Mouse (Mus musculus): ENCODE measurements around the gene Xpr1.

DNA sequence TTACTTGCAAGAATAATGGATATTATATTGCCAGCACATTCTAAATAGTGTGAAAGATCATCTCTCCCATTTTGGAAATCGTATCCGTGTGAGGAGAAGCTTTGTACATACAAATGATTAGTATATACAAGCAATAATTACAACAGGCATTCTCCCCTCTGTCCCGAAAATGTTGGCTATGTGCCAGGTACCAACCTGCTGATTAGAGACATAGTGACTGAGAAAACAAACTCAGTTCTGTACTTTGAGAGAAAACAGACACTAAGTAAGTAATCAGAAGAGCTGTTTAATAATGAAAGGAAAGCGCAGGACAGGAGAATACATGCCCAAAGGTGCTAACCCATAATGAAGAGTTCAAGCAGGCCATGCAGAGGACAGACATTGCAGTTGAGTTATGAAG lies 64.1 kb downstream of the Xpr1 start:
- TF ChIP-seq EP300 (IDR thresholded peaks at IDR 0.05; ENCODE audit: low read depth) (no peak), CTCF (IDR thresholded peaks at IDR 0.05; ENCODE audit: low read depth) (no peak)

All from liver, embryonic 14.5 days (tissue).